Mouse (Mus musculus): ENCODE measurements around the gene Ptp4a2. TPM values are rescaled to one million over a fixed set of nuclear protein-coding genes. Genes with fewer than 3 reads are reported as not detected.
A peak's percentile ranks its signal among the peaks of the same experiment; 100 is the strongest.
"Not testable (repeated sequence)": the region's sequence is repeated elsewhere in the genome, so short reads cannot be mapped to it uniquely, and the experiment has no call there.

The Ptp4a2 gene
- polyA plus RNA-seq (2015; fragmentation: Nextera tagmentation; extraction: Ambion mirVana), result 383 and 402 TPM in 2 replicates

DNA sequence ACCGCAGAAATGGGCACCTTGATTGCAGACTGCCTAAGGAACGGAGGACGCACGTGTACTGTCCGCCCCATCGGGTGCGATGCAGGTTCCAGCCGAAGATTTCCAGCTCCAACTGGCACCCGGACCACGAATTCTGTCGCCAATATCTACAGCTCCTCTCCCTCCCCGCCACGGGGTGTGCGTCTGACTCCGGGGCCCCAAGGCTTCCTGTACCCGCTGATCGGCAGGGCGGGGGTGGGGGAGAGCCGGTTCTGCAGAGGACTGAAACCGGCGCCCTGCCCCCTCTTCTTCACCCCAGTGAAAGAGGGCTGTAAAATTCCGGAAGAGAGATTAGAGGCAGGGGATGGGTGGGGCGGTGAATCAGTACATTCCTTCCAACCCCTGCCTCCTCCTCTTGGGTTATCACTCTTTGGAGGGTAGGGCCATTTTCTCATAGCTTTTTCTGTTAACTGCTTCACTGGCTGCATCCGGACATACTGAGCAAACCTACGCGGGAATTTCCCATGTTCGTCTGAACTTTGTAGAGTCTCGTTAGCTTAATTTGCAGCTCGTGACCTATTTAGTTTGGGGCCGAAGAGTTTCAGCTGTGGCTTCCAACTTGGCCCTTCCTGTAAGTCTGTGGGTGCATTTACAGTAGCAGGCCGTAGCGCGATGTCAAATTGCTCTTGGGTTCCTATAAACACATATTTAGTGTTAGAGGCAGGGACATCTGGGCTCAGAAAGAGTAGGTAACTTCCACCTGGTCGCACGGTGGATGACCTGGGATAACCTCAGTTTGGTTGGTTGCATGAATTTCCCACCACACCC lies at the start of gene Ptp4a2:
TSS of gene Ptp4a2 (plus strand) at position 422 of the 807 bp plus-strand sequence.
- TF ChIP-seq CTCF (IDR thresholded peaks at IDR 0.05; ENCODE audit: low read depth), result no peak
- Histone ChIP-seq H3K9ac (ENCODE audit: low read depth, low read length) (peak within 1 kb of the TSS; percentile 53), H3K27me3 (ENCODE audit: insufficient read depth, low read length) (no peaks in the 10 kb centered on the region), H3K9me3 (replicated peaks; ENCODE audit: low read length) (no peaks in the 10 kb centered on the region), H3K27ac (peak within 1 kb of the TSS; percentile 60), H3K36me3 (ENCODE audit: insufficient read depth, low read length) (no peaks in the 10 kb centered on the region), H3K4me1 (replicated peaks; ENCODE audit: insufficient read depth, low read length) (0 out of 2 replicates have a peak, but pooled peaks cover 3% of the 10 kb centered on the region), H3K4me2 (ENCODE audit: low read length) (peak within 1 kb of the TSS; percentile 60), H3K4me3 (replicated peaks; ENCODE audit: low read depth, low read length) (peak within 1 kb of the TSS; percentile 37)
- ATAC-seq (replicated peaks; ENCODE audit: low FRiP score, low read depth), result peak; percentile 78
- peak; percentile 91 for DNase-seq (ENCODE audit: low spot score)
- WGBS, result 4% methylated on average over 35 of the region's 35 CpGs

DNA sequence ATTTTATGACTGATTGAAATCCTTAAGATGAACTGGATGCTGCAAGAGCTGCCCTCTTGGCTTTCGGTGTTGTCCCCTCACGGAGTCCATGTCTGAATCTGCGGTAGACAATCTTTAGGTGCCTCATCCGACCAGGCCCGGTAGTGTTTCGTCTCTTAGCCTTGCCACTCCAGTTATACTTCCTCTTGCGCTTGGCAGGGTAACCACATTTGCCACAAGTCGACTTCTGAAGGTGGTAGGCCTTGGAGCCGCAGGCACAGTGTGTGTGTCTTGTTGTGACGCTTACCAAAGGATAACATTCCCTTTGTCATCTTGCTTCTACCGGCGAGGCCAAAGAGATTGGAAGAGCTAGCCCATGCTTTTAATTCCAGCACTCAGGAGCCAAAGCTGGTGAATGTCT lies 49.4 kb upstream of the Ptp4a2 start:
- ATAC-seq (replicated peaks; ENCODE audit: low FRiP score, low read depth) (no peak), DNase-seq (ENCODE audit: low spot score) (no peak)
- H3K4me2 ChIP-seq (ENCODE audit: low read length), result no peak overlapping the region
- no peaks in the 10 kb centered on the region for H3K36me3 ChIP-seq (ENCODE audit: insufficient read depth, low read length)
- no peak overlapping the region for H3K9ac ChIP-seq (ENCODE audit: low read depth, low read length)
- no peak overlapping the region for H3K27ac ChIP-seq
- H3K4me3 ChIP-seq (replicated peaks; ENCODE audit: low read depth, low read length), result no peak overlapping the region
- 90% methylated on average over 12 of the region's 12 CpGs for WGBS
- H3K4me1 ChIP-seq (replicated peaks; ENCODE audit: insufficient read depth, low read length), result no peaks in the 10 kb centered on the region
- no peaks in the 10 kb centered on the region for H3K27me3 ChIP-seq (ENCODE audit: insufficient read depth, low read length)
- H3K9me3 ChIP-seq (replicated peaks; ENCODE audit: low read length), result no peaks in the 10 kb centered on the region
- TF ChIP-seq CTCF (IDR thresholded peaks at IDR 0.05; ENCODE audit: low read depth), result no peak

DNA sequence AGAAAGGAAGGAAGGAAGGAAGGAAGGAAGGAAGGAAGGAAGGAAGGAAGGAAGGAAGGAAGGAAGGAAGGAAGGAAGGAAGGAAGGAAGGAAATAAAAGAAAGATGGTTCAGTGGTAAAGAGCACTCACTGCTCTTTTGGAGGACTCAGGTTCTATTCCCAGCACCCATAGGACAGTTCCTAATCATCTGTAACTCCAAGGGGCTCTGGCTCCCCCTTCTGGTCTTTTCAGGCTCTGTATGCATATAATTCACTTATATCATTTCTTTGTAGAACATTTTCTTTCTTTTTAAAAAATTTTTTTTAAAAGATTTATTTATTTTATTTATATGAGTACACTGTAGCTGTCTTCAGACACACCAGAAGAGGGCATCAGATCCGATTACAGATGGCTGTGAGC lies 48.5 kb upstream of the Ptp4a2 start:
- not testable (repeated sequence) for ATAC-seq (replicated peaks; ENCODE audit: low FRiP score, low read depth); H3K4me2 ChIP-seq (ENCODE audit: low read length); H3K27me3 ChIP-seq (ENCODE audit: insufficient read depth, low read length); H3K4me3 ChIP-seq (replicated peaks; ENCODE audit: low read depth, low read length); H3K27ac ChIP-seq; H3K9ac ChIP-seq (ENCODE audit: low read depth, low read length); H3K9me3 ChIP-seq (replicated peaks; ENCODE audit: low read length); H3K36me3 ChIP-seq (ENCODE audit: insufficient read depth, low read length); DNase-seq (ENCODE audit: low spot score); H3K4me1 ChIP-seq (replicated peaks; ENCODE audit: insufficient read depth, low read length)
- 83% methylated on average over 1 of the region's 1 CpGs for WGBS
- peak; percentile 33; the same call in 1 of the 2 replicates for TF ChIP-seq CTCF (IDR thresholded peaks at IDR 0.05; ENCODE audit: low read depth)

DNA sequence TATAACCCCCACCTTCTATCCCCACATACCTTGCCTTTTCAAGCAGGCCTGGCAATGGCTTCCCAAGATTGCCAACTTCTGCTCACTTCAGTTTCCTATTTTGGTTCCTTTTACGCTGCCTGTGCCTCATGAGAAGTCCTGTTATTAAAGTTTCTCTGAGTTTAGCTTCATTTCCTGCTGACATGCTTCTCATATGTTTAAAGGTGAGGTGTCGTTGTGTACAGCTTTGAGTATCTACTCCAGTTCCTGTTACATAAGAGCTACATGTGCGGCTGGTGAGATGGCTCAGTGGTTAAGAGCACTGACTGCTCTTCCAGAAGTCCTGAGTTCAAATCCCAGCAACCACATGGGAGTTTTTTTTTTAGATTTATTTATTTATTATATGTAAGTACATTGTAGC lies 45.7 kb upstream of the Ptp4a2 start:
- WGBS, result 87% methylated on average over 3 of the region's 3 CpGs
- H3K4me3 ChIP-seq (replicated peaks; ENCODE audit: low read depth, low read length), result no peak overlapping the region
- no peaks in the 10 kb centered on the region for H3K27me3 ChIP-seq (ENCODE audit: insufficient read depth, low read length)
- no peak for ATAC-seq (replicated peaks; ENCODE audit: low FRiP score, low read depth)
- no peak for DNase-seq (ENCODE audit: low spot score)
- H3K27ac ChIP-seq, result no peak overlapping the region
- no peak for TF ChIP-seq CTCF (IDR thresholded peaks at IDR 0.05; ENCODE audit: low read depth)
- no peaks in the 10 kb centered on the region for H3K36me3 ChIP-seq (ENCODE audit: insufficient read depth, low read length)
- H3K9ac ChIP-seq (ENCODE audit: low read depth, low read length), result no peak overlapping the region
- no peaks in the 10 kb centered on the region for H3K9me3 ChIP-seq (replicated peaks; ENCODE audit: low read length)
- no peaks in the 10 kb centered on the region for H3K4me1 ChIP-seq (replicated peaks; ENCODE audit: insufficient read depth, low read length)
- H3K4me2 ChIP-seq (ENCODE audit: low read length), result no peak overlapping the region

DNA sequence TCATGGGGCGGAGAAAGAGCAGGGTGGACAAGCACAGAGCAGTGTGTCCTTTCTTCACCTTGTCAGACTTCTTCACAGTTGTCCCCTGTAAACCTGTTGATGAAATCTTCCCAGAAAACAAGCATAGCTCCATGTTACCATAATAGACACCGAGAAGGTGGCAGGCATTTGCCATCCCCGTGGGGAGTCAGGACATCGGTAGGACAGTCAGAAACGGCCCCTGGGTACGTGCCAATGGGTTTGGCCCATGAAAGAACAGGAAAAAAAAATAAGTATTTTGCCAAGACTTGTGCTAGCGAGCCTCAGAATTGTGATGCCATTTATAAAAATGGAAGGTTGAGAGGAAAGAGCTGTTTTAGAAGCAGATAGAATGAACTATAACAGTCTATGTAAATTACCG lies 43.2 kb upstream of the Ptp4a2 start:
- Histone ChIP-seq H3K9ac (ENCODE audit: low read depth, low read length) (no peak overlapping the region), H3K4me3 (replicated peaks; ENCODE audit: low read depth, low read length) (no peak overlapping the region), H3K4me2 (ENCODE audit: low read length) (no peak overlapping the region), H3K4me1 (replicated peaks; ENCODE audit: insufficient read depth, low read length) (peaks cover 4% of the 10 kb centered on the region; the same call in 1 of the 2 replicates), H3K36me3 (ENCODE audit: insufficient read depth, low read length) (no peaks in the 10 kb centered on the region), H3K27me3 (ENCODE audit: insufficient read depth, low read length) (no peaks in the 10 kb centered on the region), H3K9me3 (replicated peaks; ENCODE audit: low read length) (no peaks in the 10 kb centered on the region), H3K27ac (no peak overlapping the region)
- ATAC-seq (replicated peaks; ENCODE audit: low FRiP score, low read depth) (no peak), DNase-seq (ENCODE audit: low spot score) (no peak)
- WGBS, result 89% methylated on average over 8 of the region's 8 CpGs
- no peak for TF ChIP-seq CTCF (IDR thresholded peaks at IDR 0.05; ENCODE audit: low read depth)

DNA sequence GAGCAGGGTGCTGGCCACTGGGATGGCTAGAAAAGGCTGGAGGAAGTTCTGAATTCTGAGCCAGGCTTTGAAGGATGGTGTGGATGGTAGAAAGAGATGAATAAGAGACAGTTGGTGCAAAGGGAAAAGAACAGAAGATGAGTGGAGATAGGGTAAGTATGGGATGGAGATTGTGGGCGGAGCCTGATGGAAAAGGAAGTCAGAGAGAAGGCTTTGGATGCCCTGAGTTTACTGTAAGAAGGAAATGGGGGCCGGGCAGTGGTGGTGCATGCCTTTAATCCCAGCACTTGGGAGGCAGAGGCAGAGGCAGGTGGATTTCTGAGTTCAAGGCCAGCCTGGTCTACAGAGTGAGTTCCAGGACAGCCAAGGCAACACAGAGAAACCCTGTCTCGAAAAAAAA lies 42.3 kb upstream of the Ptp4a2 start:
- H3K9me3 ChIP-seq (replicated peaks; ENCODE audit: low read length); H3K36me3 ChIP-seq (ENCODE audit: insufficient read depth, low read length); H3K4me3 ChIP-seq (replicated peaks; ENCODE audit: low read depth, low read length); ATAC-seq (replicated peaks; ENCODE audit: low FRiP score, low read depth); H3K9ac ChIP-seq (ENCODE audit: low read depth, low read length); DNase-seq (ENCODE audit: low spot score); H3K27ac ChIP-seq; H3K27me3 ChIP-seq (ENCODE audit: insufficient read depth, low read length); H3K4me1 ChIP-seq (replicated peaks; ENCODE audit: insufficient read depth, low read length); H3K4me2 ChIP-seq (ENCODE audit: low read length): not testable (repeated sequence)
- WGBS, result 77% methylated on average over 3 of the region's 3 CpGs

Measured in kidney, postnatal 0 days (tissue).